Mouse (Mus musculus) adrenal gland, postnatal 4 days (tissue): ENCODE measurements around the gene Cracr2a. TPM values are rescaled to one million over a fixed set of nuclear protein-coding genes. Genes with fewer than 3 reads are reported as not detected.

Source experiments
- DNase-seq, 2 experiments: peaks; one replicate each; pipeline ENCODE4 v3.0.0; 2021 to 2022; ENCODE audit warnings: low spot score in 2 of 2, mixed read lengths in 2 of 2
- total RNA-seq, 2 experiments: library from RNA; stranded (reverse); gene quantifications; 2 replicates each; pipeline ENCODE4 v1.2.3; 2021

Gene Cracr2a
- total RNA-seq, 2 experiments from 2014 or later: 3.9 to 4.3 TPM

DNA sequence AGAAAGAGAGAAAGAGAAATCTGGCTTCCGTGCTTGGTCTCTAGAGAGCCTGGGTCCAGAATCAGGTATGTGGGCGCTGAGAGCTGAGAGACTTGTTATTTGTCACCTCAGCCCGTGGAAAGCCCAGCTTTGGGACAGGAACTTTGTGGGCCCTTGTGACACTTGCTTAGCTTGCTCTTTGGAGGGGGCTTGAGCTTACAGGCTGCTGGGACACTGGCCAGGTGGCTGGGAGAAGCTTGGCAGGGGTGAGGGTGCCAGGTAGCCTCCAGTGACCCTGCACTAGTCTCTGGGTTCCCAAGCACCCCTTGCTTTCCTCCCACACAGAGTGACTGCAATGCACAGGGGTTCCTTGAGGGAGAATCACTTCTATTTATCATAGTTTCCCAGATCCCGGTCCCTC is 2.4 kb downstream of the Cracr2a start:
- DNase-seq: no peak

DNA sequence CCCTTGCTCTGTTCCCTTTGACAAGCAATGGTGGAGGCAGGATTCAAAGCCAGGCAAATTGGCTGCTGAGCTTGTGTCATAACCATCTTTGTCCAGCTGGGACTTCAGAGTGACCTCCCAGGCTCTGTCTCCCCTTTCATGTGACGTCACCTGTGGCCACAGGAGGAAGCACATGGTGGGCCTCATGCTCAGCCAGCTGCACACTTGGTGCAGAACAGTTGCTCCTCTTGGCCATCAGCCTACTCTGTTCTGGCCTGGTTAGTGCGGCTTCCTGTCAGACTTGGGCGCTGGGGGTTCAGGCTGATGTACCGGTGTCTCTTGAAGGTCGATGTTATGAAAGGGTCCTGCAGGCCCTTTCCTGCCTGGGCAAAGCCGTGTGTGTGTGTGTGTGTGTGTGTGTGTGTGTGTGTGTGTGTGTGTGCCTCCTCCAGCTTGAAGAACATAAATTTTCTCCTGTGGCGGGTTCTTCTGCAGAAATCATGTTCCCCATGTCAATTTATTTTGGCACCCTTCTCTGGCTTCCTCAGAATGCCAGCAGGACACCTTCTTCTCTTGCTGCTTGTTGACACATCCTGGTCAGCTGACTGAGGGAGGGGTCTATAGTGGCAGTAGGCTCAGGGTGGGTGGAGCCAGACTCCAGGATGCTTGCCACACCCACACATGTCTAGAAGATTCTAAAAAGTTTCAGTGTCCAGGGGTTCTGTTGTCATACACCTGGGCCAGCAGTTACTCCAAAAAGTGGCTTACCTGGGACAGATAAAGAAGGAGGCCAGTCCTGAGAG is 5.0 kb downstream of the Cracr2a start:
- DNase-seq: no peak

DNA sequence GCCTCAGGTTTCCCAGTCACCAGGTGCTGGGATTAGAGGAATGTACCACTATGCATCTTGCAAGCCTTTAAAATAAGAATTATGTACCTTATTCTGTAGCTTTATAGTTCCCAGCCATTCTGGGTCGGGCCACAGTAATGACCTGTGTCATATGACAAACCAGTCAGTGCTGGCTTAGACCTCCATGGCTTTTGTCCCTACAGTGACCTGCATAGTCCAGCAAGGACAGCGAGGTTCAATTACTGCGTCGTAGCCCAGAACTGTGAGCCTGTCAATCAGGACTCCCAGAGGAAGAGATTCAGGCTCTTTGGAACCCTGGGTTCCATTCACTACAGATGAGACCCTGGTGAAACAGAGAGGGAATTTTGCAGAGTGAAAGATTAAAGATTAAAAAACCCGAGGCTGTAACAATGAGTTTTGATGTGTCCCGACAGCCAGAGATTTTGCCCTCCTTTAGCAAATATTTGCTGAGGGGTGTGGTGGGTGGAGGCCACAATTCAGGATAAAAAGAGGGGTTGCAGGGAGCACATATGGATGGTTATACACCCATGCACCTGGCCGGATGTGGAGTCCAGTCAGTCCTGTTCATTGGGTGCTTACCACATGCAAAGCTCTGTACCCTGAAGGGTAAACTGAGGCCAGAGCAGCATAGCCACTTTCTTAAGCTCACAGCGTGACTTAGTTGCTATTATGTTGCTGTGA is 10.9 kb downstream of the Cracr2a start:
- DNase-seq: no peak

DNA sequence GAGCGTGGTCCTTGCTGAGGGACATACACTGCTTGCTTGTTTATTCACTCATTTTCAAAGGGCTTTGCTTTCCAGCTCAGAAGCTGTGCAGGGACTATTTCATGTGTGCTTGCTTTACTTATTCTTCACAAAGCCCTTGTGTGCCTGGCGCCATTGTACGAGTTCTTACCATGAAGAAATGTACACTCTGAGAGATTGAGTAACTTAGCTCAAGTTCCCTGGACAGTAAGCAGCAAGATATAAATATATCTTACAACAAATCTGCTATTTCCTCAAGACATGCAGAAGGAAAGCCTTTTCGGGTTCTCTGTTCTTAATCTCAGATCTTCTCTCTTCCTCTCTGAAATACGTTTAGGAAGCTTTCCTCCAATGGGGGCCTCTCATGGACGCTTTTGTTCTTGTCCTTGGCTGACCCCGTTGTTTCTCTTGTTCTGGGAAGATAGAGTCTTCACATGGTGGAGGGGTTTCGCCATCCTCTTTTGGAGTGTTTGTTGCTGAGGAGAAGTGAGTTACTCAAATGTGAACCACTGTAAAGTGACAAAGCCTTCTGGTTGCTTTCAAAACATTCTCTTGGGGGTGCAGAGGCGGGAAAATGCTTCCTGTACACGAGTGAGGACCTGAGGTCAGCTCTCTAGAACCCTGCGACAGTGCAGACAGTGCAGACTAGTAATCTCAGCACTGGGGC is 12.8 kb downstream of the Cracr2a start:
- DNase-seq: no peak

DNA sequence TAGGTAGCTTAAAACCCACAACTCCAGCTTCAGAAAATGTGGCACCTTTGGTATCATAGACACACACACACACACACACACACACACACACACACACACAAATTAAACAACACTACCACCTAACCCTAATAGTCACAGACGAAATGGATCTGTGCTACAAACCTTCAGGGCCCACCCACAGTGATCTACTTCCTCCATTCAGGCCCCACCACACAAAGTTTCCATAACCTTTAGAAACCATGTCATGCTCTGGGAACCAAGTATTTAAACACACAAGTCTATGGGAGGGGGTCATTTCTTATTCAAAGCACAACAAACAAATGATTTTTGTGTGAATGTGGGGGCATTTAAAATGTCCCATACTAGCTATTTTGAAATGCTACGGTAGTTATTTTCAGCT is 14.1 kb downstream of the Cracr2a start:
- no peak for DNase-seq

DNA sequence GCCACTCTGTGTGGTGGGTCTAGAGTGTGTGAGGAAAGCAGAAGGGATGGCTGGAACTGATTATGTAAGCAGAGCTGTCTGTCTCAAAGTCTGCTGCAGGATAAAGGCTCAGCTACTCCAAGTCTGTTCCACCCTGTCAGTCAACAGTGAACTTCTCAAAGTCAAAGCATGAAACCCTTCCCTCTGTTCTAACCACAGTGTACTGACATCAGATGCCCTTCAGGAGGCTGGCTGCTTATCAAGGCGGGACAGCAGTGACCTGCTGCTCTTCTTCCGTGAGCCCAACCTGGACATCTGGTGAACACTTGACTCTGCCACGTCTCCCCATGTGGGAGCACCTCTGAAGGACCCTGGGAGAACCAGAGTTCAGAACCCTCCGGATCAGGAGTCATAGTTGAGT is 16.6 kb downstream of the Cracr2a start:
- DNase-seq: no peak

DNA sequence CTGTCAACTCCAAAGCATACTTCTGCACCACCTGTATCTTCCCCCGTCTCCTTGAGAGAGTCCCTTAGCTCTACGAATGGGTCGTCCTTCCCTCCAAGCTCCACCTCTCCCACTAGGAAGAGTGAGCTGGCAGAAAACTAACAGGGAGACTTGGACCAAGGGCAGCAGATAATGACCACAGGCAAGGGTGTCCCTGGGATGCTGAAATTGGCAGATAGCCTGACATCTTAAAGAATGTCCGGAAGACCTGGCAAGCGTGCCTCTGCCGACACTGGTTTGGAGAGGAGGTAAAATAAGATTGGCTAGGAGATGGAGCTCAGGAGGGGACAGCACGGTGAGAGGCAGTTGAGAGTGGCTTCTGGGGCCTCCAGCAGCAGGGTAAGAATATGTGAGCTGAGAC is 17.2 kb downstream of the Cracr2a start:
- DNase-seq: no peak

DNA sequence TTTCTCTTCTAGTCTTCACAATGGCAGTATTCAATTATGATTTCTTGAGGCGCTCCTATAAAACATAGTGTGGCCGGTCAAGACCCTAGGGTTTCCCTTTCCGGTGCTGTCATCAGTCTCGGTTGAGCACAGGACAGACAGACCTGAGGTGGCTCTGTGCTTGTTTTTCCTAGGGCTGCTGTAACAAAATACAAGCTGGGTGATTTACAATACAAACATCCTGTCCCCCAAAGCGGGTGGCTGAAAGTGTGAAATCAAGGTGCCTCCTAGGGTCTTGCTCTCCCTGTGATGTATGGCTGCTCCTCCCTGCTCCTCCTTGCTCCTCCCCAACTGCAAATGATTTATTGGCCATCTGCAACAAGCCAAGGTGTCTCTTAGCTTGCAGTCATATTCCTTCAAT is 17.7 kb downstream of the Cracr2a start:
- no peak for DNase-seq

DNA sequence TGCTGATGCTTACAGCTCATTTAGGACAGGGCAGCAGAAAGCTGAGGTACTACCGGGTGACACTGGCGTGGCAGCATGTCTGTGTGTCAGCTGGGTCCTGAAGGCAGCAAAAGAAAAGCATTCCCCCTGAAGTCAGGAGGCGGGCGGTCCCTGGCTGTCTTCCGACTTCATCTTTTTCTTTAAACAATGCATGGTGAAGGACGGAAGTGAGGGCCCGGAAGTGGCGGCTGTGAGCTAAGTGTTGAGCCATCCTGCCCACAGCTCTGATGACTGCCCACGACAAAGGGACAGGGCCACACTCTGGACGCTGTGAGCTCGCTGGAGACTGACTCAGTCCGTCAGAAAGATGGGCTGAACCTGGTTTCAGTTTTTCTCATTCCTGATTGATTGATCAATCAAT is 20.8 kb downstream of the Cracr2a start:
- DNase-seq: no peak

DNA sequence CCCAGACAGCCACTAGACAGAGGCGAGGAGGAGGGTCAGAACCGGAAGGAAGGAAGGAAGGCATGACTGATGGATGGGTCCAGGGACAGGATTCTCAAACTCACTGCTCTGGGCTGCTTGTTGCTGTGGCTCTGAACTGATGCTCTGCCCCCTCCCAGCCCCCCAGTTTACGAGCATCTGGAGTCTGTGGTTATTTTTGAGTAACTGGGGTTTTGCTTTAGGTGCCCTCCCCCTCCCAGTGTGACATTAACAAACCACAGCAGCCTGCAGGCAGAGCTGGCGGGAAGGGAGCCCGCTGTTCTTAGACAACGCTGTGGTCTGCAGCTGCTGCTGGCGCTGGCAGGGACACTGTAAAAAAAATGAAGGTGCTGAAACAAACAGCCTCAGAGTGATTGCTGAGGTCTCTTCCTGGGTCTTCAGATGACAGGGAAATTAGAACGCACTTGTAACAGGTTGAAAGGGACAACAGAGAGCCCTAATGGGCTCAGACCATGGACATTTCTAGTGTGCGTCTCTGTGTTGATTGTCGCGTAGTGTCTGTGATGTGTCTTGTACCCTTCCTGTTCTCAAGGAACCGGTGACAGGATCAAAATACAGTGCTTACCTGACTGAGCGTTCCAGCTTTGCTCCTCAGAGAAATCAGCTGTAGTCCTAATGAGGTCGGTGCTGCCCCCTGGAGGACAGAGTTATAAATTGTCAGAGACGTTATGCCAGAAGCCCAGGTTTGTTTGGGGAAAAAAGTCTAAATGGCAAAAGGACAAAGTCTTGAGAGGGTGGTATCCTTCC is 21.4 kb downstream of the Cracr2a start:
- peak; percentile 45 to 74 for DNase-seq

DNA sequence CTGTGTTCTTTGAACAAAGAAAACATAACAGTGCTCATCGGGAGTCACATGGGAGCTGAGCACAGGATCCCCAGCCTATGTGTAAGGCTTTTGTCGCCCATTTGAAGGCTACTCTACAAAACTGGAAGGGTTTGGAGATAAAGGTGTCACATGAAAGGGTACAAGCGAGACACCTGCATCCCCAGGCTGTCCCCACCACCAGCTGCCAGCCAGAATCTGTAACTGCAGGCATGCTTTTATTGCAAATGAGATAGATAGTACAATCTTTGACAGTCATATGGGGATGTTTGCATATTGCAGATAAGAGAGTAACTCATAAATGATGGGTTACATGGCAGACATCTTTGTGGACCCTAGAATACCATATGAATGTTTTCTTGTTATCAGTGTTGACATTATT is 30.3 kb downstream of the Cracr2a start:
- DNase-seq: no peak

DNA sequence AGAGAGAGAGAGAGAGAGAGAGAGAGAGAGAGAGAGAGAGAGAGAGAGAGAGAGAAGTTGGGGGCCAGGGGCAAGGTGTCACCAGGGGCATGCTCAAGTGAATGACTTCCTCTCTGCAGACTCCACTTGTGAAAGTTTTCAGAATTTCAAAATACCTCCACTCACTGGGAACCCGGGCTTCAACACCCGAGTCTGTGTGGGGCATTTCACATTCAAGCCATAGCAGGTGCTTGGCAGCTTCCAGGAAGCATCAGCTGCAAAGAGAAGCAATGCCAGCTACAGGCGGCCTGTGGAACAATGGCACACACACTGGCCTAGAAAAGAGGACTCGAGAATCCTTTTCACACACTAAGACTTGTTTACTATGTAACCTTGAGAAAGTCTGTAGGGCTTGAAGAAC is 32.3 kb downstream of the Cracr2a start:
- no peak for DNase-seq

DNA sequence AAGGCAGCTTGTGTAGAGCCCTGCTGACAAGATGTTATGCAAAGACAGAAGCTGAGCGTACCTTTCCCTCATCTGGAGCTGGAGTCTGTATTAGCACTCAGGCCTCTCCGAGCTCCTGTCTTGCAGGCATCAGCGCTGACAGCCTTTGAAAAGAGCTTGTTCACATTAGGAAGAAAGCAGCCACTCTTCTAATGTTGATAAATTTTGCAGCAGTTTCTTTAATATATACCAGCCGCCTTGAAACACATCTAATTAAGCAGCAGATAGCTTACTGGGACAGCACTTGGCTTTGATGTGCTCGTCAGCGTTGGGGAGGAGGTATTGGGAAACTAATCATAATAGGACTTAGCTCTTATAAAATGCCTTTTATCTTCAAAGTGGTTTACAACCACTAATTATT is 38.1 kb downstream of the Cracr2a start:
- DNase-seq: no peak

DNA sequence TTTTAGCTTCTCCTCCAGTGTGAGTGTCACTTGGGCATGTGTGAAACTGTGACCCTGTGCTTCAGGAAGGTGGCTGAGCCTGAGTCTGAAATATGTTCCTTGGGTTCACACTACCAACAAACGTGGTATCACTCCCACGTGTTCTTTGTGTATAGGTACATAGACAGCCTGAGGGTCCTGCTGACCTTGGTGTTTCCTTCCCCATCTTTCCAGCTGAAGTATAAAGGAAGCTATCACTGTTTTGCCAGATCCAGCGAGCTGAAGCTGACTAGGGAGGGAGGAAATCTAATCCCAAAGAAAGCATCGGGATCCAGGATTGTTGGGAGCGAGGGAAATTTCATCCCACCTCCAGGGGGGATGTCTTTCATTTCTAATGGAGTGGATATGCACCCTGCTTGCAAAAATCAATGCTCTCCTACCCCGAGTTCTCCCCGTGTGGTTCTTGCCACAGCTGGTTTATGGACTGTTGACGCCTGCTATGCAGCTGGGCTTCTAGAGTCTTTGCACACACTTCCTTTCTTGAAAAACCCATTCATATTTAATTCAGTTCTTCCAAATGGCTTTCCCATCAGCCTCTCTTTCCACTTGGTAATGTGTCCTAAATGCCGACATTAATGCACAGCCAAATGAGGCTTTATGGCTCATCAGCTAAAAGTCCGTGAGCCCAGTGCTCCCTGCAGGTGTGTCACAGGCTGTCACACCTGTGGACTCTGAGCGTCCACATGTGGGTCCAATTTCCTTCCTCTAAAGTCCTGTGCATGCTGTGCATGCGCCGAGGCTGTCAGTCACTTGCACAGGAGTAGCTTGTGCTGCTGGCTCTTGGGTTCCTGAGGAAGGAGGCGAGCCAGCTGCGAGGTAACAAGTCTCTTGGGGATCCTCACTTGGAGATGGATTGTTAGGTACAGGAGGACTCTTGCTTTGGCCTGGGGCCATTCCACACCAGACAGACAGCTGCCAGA is 44.2 kb downstream of the Cracr2a start:
- no peak for DNase-seq

DNA sequence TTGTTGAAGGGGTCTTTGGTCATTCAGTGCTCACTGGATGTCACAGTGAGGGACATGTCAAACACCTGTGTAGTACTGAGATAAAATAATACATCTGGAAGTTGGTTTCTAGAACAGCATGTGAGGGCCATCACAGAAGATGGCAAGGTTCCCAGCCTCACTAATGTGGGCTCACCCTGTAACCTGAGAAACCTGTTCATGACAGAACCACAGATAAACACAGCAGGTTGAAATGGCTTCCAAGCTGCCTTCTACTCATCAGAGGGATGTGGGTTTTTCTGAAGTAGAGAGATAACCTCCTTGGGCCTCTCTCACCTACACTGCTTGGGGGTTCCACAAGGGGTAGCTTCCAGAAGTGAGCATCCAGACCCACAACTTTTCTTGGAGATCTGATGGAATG is 48.5 kb downstream of the Cracr2a start:
- DNase-seq: no peak

DNA sequence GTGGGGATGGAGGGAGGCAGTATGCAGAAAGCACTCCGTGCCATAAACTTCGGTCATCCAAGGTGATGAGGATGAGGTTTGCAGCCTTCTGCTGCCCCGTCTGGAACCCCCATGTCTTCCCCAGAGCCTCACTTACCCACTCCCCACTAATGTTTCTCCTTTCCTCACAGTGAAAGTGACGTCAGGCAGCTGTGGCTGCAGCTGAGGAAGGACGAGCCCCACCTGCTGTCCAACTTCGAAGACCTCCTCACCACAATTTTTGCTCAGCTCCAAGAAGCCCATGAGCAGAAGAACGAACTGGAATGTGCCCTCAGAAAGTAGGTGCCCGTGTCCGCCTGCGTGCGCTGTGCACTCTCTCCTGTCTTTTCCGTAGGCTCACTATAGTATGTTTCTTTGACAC is 50.1 kb downstream of the Cracr2a start:
- no peak for DNase-seq

DNA sequence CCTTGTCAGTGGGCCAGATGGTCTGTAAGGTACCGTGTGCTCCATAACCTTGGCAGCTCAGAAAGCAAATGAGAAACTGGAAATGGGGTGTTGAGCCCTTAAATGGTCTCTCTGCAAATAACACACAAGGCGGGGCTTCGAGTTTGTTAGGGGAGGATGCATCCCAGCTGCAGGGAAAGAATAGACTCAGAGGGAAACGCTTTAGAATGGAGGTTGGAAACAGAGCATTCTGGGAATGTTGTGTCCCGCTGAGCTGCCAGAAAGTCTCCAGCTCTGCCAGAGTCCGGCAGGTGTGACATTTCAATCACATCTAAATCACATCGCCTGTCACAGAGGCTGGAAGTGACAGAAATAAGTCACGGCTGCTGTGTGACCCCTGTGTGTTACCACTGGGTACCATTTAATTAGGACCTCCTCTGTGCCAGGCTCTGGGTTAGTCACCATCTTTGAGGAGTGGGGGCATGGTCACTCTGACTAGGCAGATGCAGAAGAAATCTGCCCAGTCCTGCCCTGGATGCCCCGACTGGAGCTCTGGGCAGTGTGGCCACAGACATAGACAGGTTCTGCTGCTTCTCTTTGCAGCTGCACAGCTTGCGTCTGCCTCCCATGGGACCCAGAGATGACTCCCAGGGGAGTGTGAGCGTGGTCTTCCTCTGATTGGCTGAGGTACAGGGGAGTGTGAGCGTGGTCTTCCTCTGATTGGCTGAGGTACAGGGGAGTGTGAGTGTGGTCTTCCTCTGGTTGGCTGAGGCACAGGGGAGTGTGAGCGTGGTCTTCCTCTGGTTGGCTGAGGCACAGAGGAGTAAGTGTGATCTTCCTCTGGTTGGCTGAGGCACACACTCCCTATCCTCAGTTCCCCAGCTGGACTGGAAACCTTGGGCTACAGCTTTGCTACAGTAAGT is 53.2 kb downstream of the Cracr2a start:
- no peak for DNase-seq

DNA sequence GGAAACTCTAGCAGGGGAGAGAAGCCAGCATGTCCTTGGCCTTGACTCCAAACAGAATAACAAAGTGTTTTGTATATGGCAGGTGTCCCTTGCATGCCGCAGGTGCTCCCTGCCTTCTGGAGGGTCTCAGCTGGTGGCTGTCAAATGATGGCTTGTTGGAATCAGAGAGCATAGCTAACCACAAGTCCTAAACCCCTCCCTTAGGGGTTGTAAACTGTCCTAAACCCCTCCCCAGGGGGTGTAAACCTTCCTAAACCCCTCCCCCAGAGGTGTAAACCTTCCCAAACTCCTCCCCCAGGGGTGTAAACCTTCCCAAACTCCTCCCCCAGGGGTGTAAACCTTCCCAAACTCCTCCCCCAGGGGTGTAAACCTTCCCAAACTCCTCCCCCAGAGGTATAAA is 55.5 kb downstream of the Cracr2a start:
- DNase-seq: no peak

DNA sequence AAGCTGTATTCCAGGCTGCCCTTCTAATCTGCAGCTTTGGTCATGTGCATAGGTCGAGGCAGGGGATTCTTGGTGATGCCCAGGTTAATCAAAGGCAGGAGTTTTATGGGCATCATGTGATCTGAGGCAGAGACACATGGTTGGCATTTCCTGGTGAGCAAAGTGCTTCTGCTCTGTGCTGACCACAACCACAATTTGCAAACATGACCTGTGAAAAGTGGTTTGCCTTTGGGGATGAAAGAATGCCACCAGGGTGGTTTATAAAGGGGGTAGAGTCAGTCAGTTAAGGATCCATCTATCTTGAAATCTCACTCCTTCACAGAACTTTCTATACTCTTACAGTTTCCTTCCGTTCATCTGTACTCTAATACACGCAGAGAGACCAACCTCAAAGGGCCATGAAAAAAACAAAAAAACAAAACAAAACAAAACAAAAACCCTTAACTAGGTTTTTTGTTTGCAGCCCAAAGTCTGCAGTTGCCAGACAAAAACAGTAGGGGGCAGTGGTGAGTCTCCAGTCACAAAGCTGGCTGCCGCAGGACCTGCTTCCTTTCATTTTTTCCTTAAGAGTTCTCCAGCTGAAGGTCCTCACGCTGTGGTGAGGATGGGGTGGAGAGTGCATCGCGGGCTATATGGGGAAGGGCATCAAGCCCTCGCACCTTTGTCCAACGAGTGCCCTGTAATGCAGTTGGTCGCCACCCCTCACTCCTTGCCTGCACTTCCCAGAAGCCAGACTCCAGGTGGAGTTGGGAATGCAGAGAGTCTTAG is 56.3 kb downstream of the Cracr2a start:
- no peak for DNase-seq
